Mouse (Mus musculus) liver, embryonic 13.5 days (tissue): ENCODE measurements at regions not wholly inside any gene's neighbourhood (a gene's known extent, or its start where the extent isn't known, plus 50 kb on each side); places are given as distances from the start of the nearest gene placed in this dataset.

ENCODE experiments used
- ATAC-seq: fragments of 200-750 bp; cut with Nextera tagmentation; 2 replicates; pipeline ENCODE4 v1.8.0; 2017; ENCODE audit warnings: low read depth, mild to moderate bottlenecking, moderate number of reproducible peaks, moderate library complexity
- DNase-seq: peaks from one replicate; pipeline ENCODE4 v3.0.0; 2022
- H3K27ac ChIP-seq: fragments of 300-500 bp; sonication (generic); 2 replicates; pipeline ENCODE4 v1.5.1; 2015; ENCODE audit warnings: moderate library complexity, mild to moderate bottlenecking, inconsistent platforms
- H3K27me3 ChIP-seq: fragments of 300-500 bp; sonication (generic); 2 replicates; pipeline ENCODE4 v1.6.1; 2015; ENCODE audit warnings: mild to moderate bottlenecking, inconsistent platforms
- H3K36me3 ChIP-seq: fragments of 300-500 bp; sonication (generic); 2 replicates; pipeline ENCODE4 v1.6.1; 2015; ENCODE audit warnings: mild to moderate bottlenecking, inconsistent platforms
- H3K4me1 ChIP-seq: fragments of 300-500 bp; sonication (generic); replicated peaks from 2 replicates; pipeline ENCODE4 v1.6.1; 2015; ENCODE audit warnings: inconsistent platforms
- H3K4me2 ChIP-seq: fragments of 300-500 bp; sonication (generic); 2 replicates; pipeline ENCODE4 v1.6.1; 2015; ENCODE audit warnings: inconsistent platforms, mild to moderate bottlenecking, moderate library complexity
- H3K4me3 ChIP-seq: fragments of 300-500 bp; sonication (generic); replicated peaks from 2 replicates; pipeline ENCODE4 v1.5.1; 2015; ENCODE audit warnings: mild to moderate bottlenecking, inconsistent platforms
- H3K9ac ChIP-seq: fragments of 300-500 bp; sonication (generic); 2 replicates; pipeline ENCODE4 v1.6.1; 2015; ENCODE audit warnings: mild to moderate bottlenecking, inconsistent platforms
- H3K9me3 ChIP-seq: fragments of 300-500 bp; sonication (generic); replicated peaks from 2 replicates; pipeline ENCODE4 v1.6.1; 2016; ENCODE audit warnings: inconsistent platforms
- whole genome bisulfite sequencing: fragments of 180-500 bp; shearing (Covaris S2); methylation state at CpG from one replicate; pipeline ENCODE4 v1.1.7; 2015; ENCODE audit not compliant: insufficient replicate concordance; 5-methylcytosine and 5-hydroxymethylcytosine counted together

GRCm38 (mm10) chr2:92836203-92836602 lies 78.7 kb upstream of the Syt13 start:
- Histone ChIP-seq H3K36me3 (no peaks in the 10 kb centered on the region), H3K4me1 (no peaks in the 10 kb centered on the region), H3K9me3 (no peaks in the 10 kb centered on the region), H3K27ac (no peak overlapping the region), H3K27me3 (no peaks in the 10 kb centered on the region), H3K4me2 (no peak overlapping the region), H3K9ac (no peak overlapping the region), H3K4me3 (no peak overlapping the region)
- DNase-seq (no peak), ATAC-seq (no peak)
- WGBS = 31% methylated on average over 4 of the region's 4 CpGs

GRCm38 (mm10) chr2:92838012-92838411 lies 76.9 kb upstream of the Syt13 start:
- DNase-seq = no peak
- ATAC-seq = no peak
- Histone ChIP-seq H3K27me3 (no peaks in the 10 kb centered on the region), H3K9me3 (no peaks in the 10 kb centered on the region), H3K36me3 (no peaks in the 10 kb centered on the region), H3K9ac (no peak overlapping the region), H3K27ac (no peak overlapping the region), H3K4me1 (no peaks in the 10 kb centered on the region), H3K4me2 (no peak overlapping the region), H3K4me3 (no peak overlapping the region)
- WGBS = 67% methylated on average over 5 of the region's 5 CpGs

- Histone ChIP-seq H3K4me1 (no peaks in the 10 kb centered on the region), H3K27ac (no peak overlapping the region), H3K27me3 (no peaks in the 10 kb centered on the region), H3K36me3 (no peaks in the 10 kb centered on the region), H3K9me3 (no peaks in the 10 kb centered on the region), H3K4me2 (no peak overlapping the region), H3K4me3 (no peak overlapping the region), H3K9ac (no peak overlapping the region)
- 13% methylated on average over 4 of the region's 4 CpGs for WGBS
- DNase-seq (no peak), ATAC-seq (no peak)
These were observed 74.9 kb upstream of the Syt13 start for GRCm38 (mm10) chr2:92840009-92840408.

- Histone ChIP-seq H3K4me1 (no peaks in the 10 kb centered on the region), H3K4me2 (no peak overlapping the region), H3K27me3 (no peaks in the 10 kb centered on the region), H3K9ac (no peak overlapping the region), H3K36me3 (no peaks in the 10 kb centered on the region), H3K4me3 (no peak overlapping the region), H3K27ac (no peak overlapping the region), H3K9me3 (no peaks in the 10 kb centered on the region)
- WGBS = 28% methylated on average over 3 of the region's 3 CpGs
- ATAC-seq = no peak
- DNase-seq = no peak
These were observed 73.3 kb upstream of the Syt13 start for GRCm38 (mm10) chr2:92841626-92842025.

GRCm38 (mm10) chr2:92845061-92845769 lies 69.7 kb upstream of the Syt13 start:
- H3K4me2 ChIP-seq = no peak overlapping the region
- no peak overlapping the region for H3K9ac ChIP-seq
- H3K4me3 ChIP-seq = no peak overlapping the region
- H3K36me3 ChIP-seq = no peaks in the 10 kb centered on the region
- no peak for ATAC-seq
- no peaks in the 10 kb centered on the region for H3K27me3 ChIP-seq
- no peaks in the 10 kb centered on the region for H3K9me3 ChIP-seq
- H3K4me1 ChIP-seq = no peaks in the 10 kb centered on the region
- no peak overlapping the region for H3K27ac ChIP-seq
- 46% methylated on average over 14 of the region's 14 CpGs for WGBS
- no peak for DNase-seq

GRCm38 (mm10) chr2:92848962-92849361 lies 65.9 kb upstream of the Syt13 start:
- H3K36me3 ChIP-seq = no peaks in the 10 kb centered on the region
- no peak overlapping the region for H3K4me3 ChIP-seq
- ATAC-seq = no peak
- DNase-seq = no peak
- no peaks in the 10 kb centered on the region for H3K27me3 ChIP-seq
- no peak overlapping the region for H3K4me2 ChIP-seq
- H3K9me3 ChIP-seq = no peaks in the 10 kb centered on the region
- H3K9ac ChIP-seq = no peak overlapping the region
- H3K27ac ChIP-seq = no peak overlapping the region
- 59% methylated on average over 13 of the region's 13 CpGs for WGBS
- no peaks in the 10 kb centered on the region for H3K4me1 ChIP-seq

- Histone ChIP-seq H3K9me3 (no peaks in the 10 kb centered on the region), H3K27me3 (no peaks in the 10 kb centered on the region), H3K27ac (no peak overlapping the region), H3K4me2 (no peak overlapping the region), H3K4me3 (no peak overlapping the region), H3K9ac (no peak overlapping the region), H3K4me1 (no peaks in the 10 kb centered on the region), H3K36me3 (no peaks in the 10 kb centered on the region)
- no peak for ATAC-seq
- DNase-seq = no peak
- WGBS = 46% methylated on average over 5 of the region's 5 CpGs
These were observed 63.6 kb upstream of the Syt13 start for GRCm38 (mm10) chr2:92851336-92851735.

GRCm38 (mm10) chr2:92853175-92853574 lies 61.7 kb upstream of the Syt13 start:
- Histone ChIP-seq H3K9me3 (no peaks in the 10 kb centered on the region), H3K27ac (no peak overlapping the region), H3K4me3 (no peak overlapping the region), H3K27me3 (no peaks in the 10 kb centered on the region), H3K36me3 (no peaks in the 10 kb centered on the region), H3K9ac (no peak overlapping the region), H3K4me2 (no peak overlapping the region), H3K4me1 (no peaks in the 10 kb centered on the region)
- DNase-seq = no peak
- no peak for ATAC-seq
- WGBS = 66% methylated on average over 3 of the region's 3 CpGs

- H3K27ac ChIP-seq = no peak overlapping the region
- no peak overlapping the region for H3K4me3 ChIP-seq
- no peaks in the 10 kb centered on the region for H3K36me3 ChIP-seq
- no peaks in the 10 kb centered on the region for H3K4me1 ChIP-seq
- WGBS = 41% methylated on average over 4 of the region's 4 CpGs
- H3K4me2 ChIP-seq = no peak overlapping the region
- no peak overlapping the region for H3K9ac ChIP-seq
- H3K27me3 ChIP-seq = no peaks in the 10 kb centered on the region
- ATAC-seq (no peak), DNase-seq (no peak)
- no peaks in the 10 kb centered on the region for H3K9me3 ChIP-seq
These were observed 60.6 kb upstream of the Syt13 start for GRCm38 (mm10) chr2:92854331-92854730.

GRCm38 (mm10) chr2:92856047-92856446 lies 58.9 kb upstream of the Syt13 start:
- Histone ChIP-seq H3K9me3 (no peaks in the 10 kb centered on the region), H3K9ac (no peak overlapping the region), H3K4me2 (no peak overlapping the region), H3K27ac (no peak overlapping the region), H3K27me3 (no peaks in the 10 kb centered on the region), H3K4me1 (no peaks in the 10 kb centered on the region), H3K4me3 (no peak overlapping the region), H3K36me3 (no peaks in the 10 kb centered on the region)
- DNase-seq = no peak
- ATAC-seq = no peak
- WGBS = 54% methylated on average over 12 of the region's 12 CpGs

GRCm38 (mm10) chr2:92860502-92861197 lies 54.2 kb upstream of the Syt13 start:
- Histone ChIP-seq H3K9me3 (no peaks in the 10 kb centered on the region), H3K4me2 (no peak overlapping the region), H3K27ac (no peak overlapping the region), H3K27me3 (no peaks in the 10 kb centered on the region), H3K36me3 (no peaks in the 10 kb centered on the region), H3K4me3 (no peak overlapping the region), H3K4me1 (no peaks in the 10 kb centered on the region), H3K9ac (no peak overlapping the region)
- WGBS = 64% methylated on average over 8 of the region's 8 CpGs
- no peak for ATAC-seq
- no peak for DNase-seq
